Mouse (Mus musculus): ENCODE measurements at regions not wholly inside any gene's neighbourhood (a gene's known extent, or its start where the extent isn't known, plus 50 kb on each side); places are given as distances from the start of the nearest gene placed in this dataset.

GRCm38 (mm10) chr3:20892916-20893430 lies 526.0 kb upstream of the Agtr1b start:
- no peak for TF ChIP-seq JUN (IDR thresholded peaks at IDR 0.05; ENCODE audit: insufficient read depth, low read depth, low read length)
- TF ChIP-seq POLR2AphosphoS2 (IDR thresholded peaks at IDR 0.05; ENCODE audit: low read depth, low read length) = no peak
- no peak for TF ChIP-seq ZNF384 (IDR thresholded peaks at IDR 0.05; ENCODE audit: low read depth, low read length)
- TF ChIP-seq POLR2A (IDR thresholded peaks at IDR 0.05; ENCODE audit: low read depth, low read length) = no peak
